Mouse (Mus musculus): ENCODE measurements around the gene Cmip.

Gene Cmip

GRCm38 (mm10) chr8:117300188-117300587 is 43.3 kb downstream of the Cmip start:
- no peak for DNase-seq

- no peak for DNase-seq
Measured at GRCm38 (mm10) chr8:117301457-117302041, 44.7 kb downstream of the Cmip start.

GRCm38 (mm10) chr8:117302072-117302471 is 45.2 kb downstream of the Cmip start:
- DNase-seq, result no peak

- DNase-seq, result no peak
Measured at GRCm38 (mm10) chr8:117303666-117304065, 46.8 kb downstream of the Cmip start.

GRCm38 (mm10) chr8:117305405-117305804 is 48.5 kb downstream of the Cmip start:
- DNase-seq, result no peak

- DNase-seq, result no peak
Measured at GRCm38 (mm10) chr8:117306756-117307155, 49.9 kb downstream of the Cmip start.

- DNase-seq, result no peak
Measured at GRCm38 (mm10) chr8:117307221-117307620, 50.4 kb downstream of the Cmip start.

- no peak for DNase-seq
Measured at GRCm38 (mm10) chr8:117308303-117309095, 51.6 kb downstream of the Cmip start.

GRCm38 (mm10) chr8:117309653-117310274 is 52.9 kb downstream of the Cmip start:
- no peak for DNase-seq

- no peak for DNase-seq
Measured at GRCm38 (mm10) chr8:117310961-117311561, 54.2 kb downstream of the Cmip start.

GRCm38 (mm10) chr8:117314308-117314953 is 57.6 kb downstream of the Cmip start:
- DNase-seq, result no peak

- no peak for DNase-seq
Measured at GRCm38 (mm10) chr8:117315727-117316126, 58.9 kb downstream of the Cmip start.

- DNase-seq, result no peak
Measured at GRCm38 (mm10) chr8:117317478-117317877, 60.6 kb downstream of the Cmip start.

GRCm38 (mm10) chr8:117318911-117319826 is 62.3 kb downstream of the Cmip start:
- DNase-seq, result no peak

GRCm38 (mm10) chr8:117320616-117321015 is 63.8 kb downstream of the Cmip start:
- DNase-seq, result no peak

GRCm38 (mm10) chr8:117321232-117321631 is 64.4 kb downstream of the Cmip start:
- DNase-seq, result no peak

GRCm38 (mm10) chr8:117322021-117322420 is 65.2 kb downstream of the Cmip start:
- DNase-seq, result no peak

GRCm38 (mm10) chr8:117322715-117323310 is 65.9 kb downstream of the Cmip start:
- no peak for DNase-seq

GRCm38 (mm10) chr8:117324821-117325220 is 68.0 kb downstream of the Cmip start:
- no peak for DNase-seq

- DNase-seq, result no peak
Measured at GRCm38 (mm10) chr8:117326735-117327134, 69.9 kb downstream of the Cmip start.

- DNase-seq, result no peak
Measured at GRCm38 (mm10) chr8:117327385-117327837, 70.5 kb downstream of the Cmip start.

Measured in cerebellum, adult 8-10 months (tissue).